Mouse (Mus musculus) hindbrain, embryonic 11.5 days (tissue): Measurements from ENCODE around the gene Bcl11b. TPM values are rescaled to one million over a fixed set of nuclear protein-coding genes. Genes with fewer than 3 reads are reported as not detected.

Experiments used
- ATAC-seq: fragments of 200-750 bp; cut with Nextera tagmentation; 2 replicates; pipeline ENCODE4 v1.8.0; 2017; ENCODE audit warnings: mild to moderate bottlenecking, moderate TSS enrichment, moderate library complexity; ENCODE audit not compliant: low FRiP score
- DNase-seq: peaks from one replicate; pipeline ENCODE4 v3.0.0-alpha.2; 2015; ENCODE audit warnings: low spot score
- H3K27ac ChIP-seq: fragments of 300-500 bp; sonication (generic); 2 replicates; pipeline ENCODE4 v1.5.1; 2014; ENCODE audit warnings: mild to moderate bottlenecking, low read depth, low read length
- H3K27me3 ChIP-seq: fragments of 300-500 bp; sonication (generic); 2 replicates; pipeline ENCODE4 v1.6.1; 2014; ENCODE audit warnings: mild to moderate bottlenecking, low read length, moderate library complexity, mixed read lengths; ENCODE audit not compliant: control insufficient read depth, insufficient read depth
- H3K36me3 ChIP-seq: fragments of 300-500 bp; sonication (generic); 2 replicates; pipeline ENCODE4 v1.6.1; 2014; ENCODE audit warnings: mild to moderate bottlenecking, low read length, moderate library complexity, mixed read lengths; ENCODE audit not compliant: control insufficient read depth, insufficient read depth
- H3K4me1 ChIP-seq: fragments of 300-500 bp; sonication (generic); replicated peaks from 2 replicates; pipeline ENCODE4 v1.6.1; 2014; ENCODE audit warnings: low read length, mixed read lengths; ENCODE audit not compliant: control insufficient read depth, insufficient read depth
- H3K4me2 ChIP-seq: fragments of 300-500 bp; sonication (generic); replicated peaks from 2 replicates; pipeline ENCODE4 v1.6.1; 2014; ENCODE audit warnings: mild to moderate bottlenecking, low read depth, low read length
- H3K4me3 ChIP-seq: fragments of 300-500 bp; sonication (generic); 2 replicates; pipeline ENCODE4 v1.5.1; 2014; ENCODE audit warnings: low read depth, low read length
- H3K9ac ChIP-seq: fragments of 300-500 bp; sonication (generic); 2 replicates; pipeline ENCODE4 v1.6.1; 2014; ENCODE audit warnings: low read depth, low read length
- H3K9me3 ChIP-seq: fragments of 300-500 bp; sonication (generic); 2 replicates; pipeline ENCODE4 v1.6.1; 2016; ENCODE audit warnings: low read length; ENCODE audit not compliant: control insufficient read depth
- WGBS: fragments of 180-500 bp; shearing (Covaris S2); extraction: QIAGEN DNeasy Blood & Tissue Kit; methylation state at CpG from one replicate; pipeline ENCODE4 v1.1.7; 2014; 5-methylcytosine and 5-hydroxymethylcytosine counted together
- polyA plus RNA-seq: library from polyadenylated mRNA; unstranded; fragments of >200 nt; fragmentation: Nextera tagmentation; extraction: Ambion mirVana; gene quantifications from 2 replicates; pipeline ENCODE4 v1.2.1, GENCODE M21; 2014

The Bcl11b gene
- polyA plus RNA-seq, 1 experiment from 2014 or later = 6.8 TPM

- Histone ChIP-seq H3K4me3 (no peak overlapping the region), H3K9ac (no peak overlapping the region), H3K36me3 (no peaks in the 10 kb centered on the region), H3K4me1 (peaks cover 7% of the 10 kb centered on the region; the same call in 1 of the 2 replicates), H3K4me2 (no peak overlapping the region), H3K9me3 (no peaks in the 10 kb centered on the region), H3K27me3 (no peaks in the 10 kb centered on the region; the same call in none of the 2 replicates), H3K27ac (no peak overlapping the region)
- DNase-seq (no peak), ATAC-seq (no peak)
- 70% methylated on average over 4 of the region's 4 CpGs for WGBS
These were observed 9.0 kb downstream of the Bcl11b start for GRCm38 (mm10) chr12:107994421-107994820.

GRCm38 (mm10) chr12:107993029-107993428, 10.4 kb downstream of the Bcl11b start:
- no peak for DNase-seq
- no peaks in the 10 kb centered on the region for H3K36me3 ChIP-seq
- WGBS = 78% methylated on average over 4 of the region's 4 CpGs
- no peaks in the 10 kb centered on the region; the same call in 1 of the 2 replicates for H3K27me3 ChIP-seq
- no peak overlapping the region for H3K27ac ChIP-seq
- ATAC-seq = no peak
- no peak overlapping the region for H3K4me2 ChIP-seq
- H3K4me3 ChIP-seq = no peak overlapping the region
- H3K4me1 ChIP-seq = peaks cover 7% of the 10 kb centered on the region
- no peak overlapping the region for H3K9ac ChIP-seq
- no peaks in the 10 kb centered on the region for H3K9me3 ChIP-seq

- Histone ChIP-seq H3K36me3 (no peaks in the 10 kb centered on the region), H3K9ac (no peak overlapping the region), H3K27me3 (no peaks in the 10 kb centered on the region; the same call in 1 of the 2 replicates), H3K27ac (no peak overlapping the region), H3K4me2 (no peak overlapping the region), H3K9me3 (no peaks in the 10 kb centered on the region), H3K4me1 (peaks cover 5% of the 10 kb centered on the region; the same call in 1 of the 2 replicates), H3K4me3 (no peak overlapping the region)
- WGBS = 79% methylated on average over 11 of the region's 11 CpGs
- no peak for DNase-seq
- no peak for ATAC-seq
These were observed 12.2 kb downstream of the Bcl11b start for GRCm38 (mm10) chr12:107991191-107991590.

- DNase-seq (no peak), ATAC-seq (no peak)
- no peaks in the 10 kb centered on the region for H3K9me3 ChIP-seq
- H3K36me3 ChIP-seq = no peaks in the 10 kb centered on the region
- no peak overlapping the region for H3K27ac ChIP-seq
- WGBS = 80% methylated on average over 8 of the region's 8 CpGs
- H3K4me3 ChIP-seq = no peak overlapping the region
- H3K4me1 ChIP-seq = peaks cover 16% of the 10 kb centered on the region
- no peaks in the 10 kb centered on the region; the same call in 1 of the 2 replicates for H3K27me3 ChIP-seq
- H3K4me2 ChIP-seq = no peak overlapping the region
- no peak overlapping the region for H3K9ac ChIP-seq
These were observed 20.2 kb downstream of the Bcl11b start for GRCm38 (mm10) chr12:107983211-107983610.

GRCm38 (mm10) chr12:107982306-107982705, 21.1 kb downstream of the Bcl11b start:
- Histone ChIP-seq H3K4me3 (no peak overlapping the region), H3K27me3 (no peaks in the 10 kb centered on the region; the same call in 1 of the 2 replicates), H3K9me3 (no peaks in the 10 kb centered on the region), H3K9ac (no peak overlapping the region), H3K4me2 (no peak overlapping the region), H3K36me3 (no peaks in the 10 kb centered on the region), H3K4me1 (peaks cover 22% of the 10 kb centered on the region; the same call in 1 of the 2 replicates), H3K27ac (no peak overlapping the region)
- ATAC-seq (no peak), DNase-seq (no peak)
- WGBS = 69% methylated on average over 9 of the region's 9 CpGs

GRCm38 (mm10) chr12:107981231-107981630, 22.2 kb downstream of the Bcl11b start:
- 18% methylated on average over 6 of the region's 6 CpGs for WGBS
- peak overlapping the region; percentile 75; the same call in 1 of the 2 replicates for H3K4me2 ChIP-seq
- H3K27ac ChIP-seq = no peak overlapping the region
- no peaks in the 10 kb centered on the region; the same call in 1 of the 2 replicates for H3K27me3 ChIP-seq
- H3K36me3 ChIP-seq = no peaks in the 10 kb centered on the region
- ATAC-seq (no peak), DNase-seq (no peak)
- H3K9ac ChIP-seq = no peak overlapping the region; the same call in 1 of the 2 replicates
- H3K4me3 ChIP-seq = no peak overlapping the region
- H3K9me3 ChIP-seq = no peaks in the 10 kb centered on the region
- peaks cover 28% of the 10 kb centered on the region for H3K4me1 ChIP-seq

GRCm38 (mm10) chr12:107980261-107980961, 23.0 kb downstream of the Bcl11b start:
- under 1% methylated on average over 51 of the region's 51 CpGs for WGBS
- DNase-seq (peak; percentile 83), ATAC-seq (peak; percentile 87)
- Histone ChIP-seq H3K36me3 (no peaks in the 10 kb centered on the region), H3K9me3 (no peaks in the 10 kb centered on the region), H3K4me3 (peak overlapping the region; percentile 27), H3K27me3 (no peaks in the 10 kb centered on the region; the same call in 1 of the 2 replicates), H3K27ac (peak overlapping the region; percentile 92), H3K4me2 (peak overlapping the region; percentile 75), H3K4me1 (peaks cover 30% of the 10 kb centered on the region), H3K9ac (peak overlapping the region; percentile 63)

- DNase-seq (peak; percentile 82), ATAC-seq (peak; percentile 60)
- Histone ChIP-seq H3K4me1 (peaks cover 30% of the 10 kb centered on the region), H3K36me3 (no peaks in the 10 kb centered on the region), H3K4me2 (peak overlapping the region; percentile 75), H3K9me3 (no peaks in the 10 kb centered on the region), H3K27ac (peak overlapping the region; percentile 92), H3K4me3 (peak overlapping the region; percentile 27), H3K27me3 (no peaks in the 10 kb centered on the region; the same call in 1 of the 2 replicates), H3K9ac (peak overlapping the region; percentile 63)
- under 1% methylated on average over 23 of the region's 28 CpGs for WGBS
These were observed 23.6 kb downstream of the Bcl11b start for GRCm38 (mm10) chr12:107979710-107980260.
